8 mouse cellular contexts compared by ENCODE assay signal in genomic region chr1:186433169-186433665, GRCm38 (mm10).
DNase-seq lines count a peak whose midpoint lies in the region; ATAC-seq lines count a peak whose summit lies in the region.

No protein-coding gene starts in this region.

- WGBS in midbrain, embryonic 12.5 days: 81% methylated on average over 7 of the region's 7 CpGs
- WGBS in midbrain, embryonic 16.5 days: 66% methylated on average over 7 of the region's 7 CpGs
- 60% methylated on average over 7 of the region's 7 CpGs for WGBS in hindbrain, embryonic 16.5 days
- 59% methylated on average over 7 of the region's 7 CpGs for WGBS in neural tube, embryonic 15.5 days

- H3K4me2 ChIP-seq in midbrain, embryonic 12.5 days (replicated peaks): no peak overlapping the region
- no peak overlapping the region for H3K4me2 ChIP-seq in midbrain, embryonic 16.5 days (ENCODE audit: low read length)
- no peak overlapping the region for H3K4me2 ChIP-seq in hindbrain, embryonic 16.5 days (ENCODE audit: low read length)
- no peak overlapping the region for H3K4me2 ChIP-seq in neural tube, embryonic 15.5 days

- H3K9me3 ChIP-seq in midbrain, embryonic 12.5 days: no peaks in the 10 kb centered on the region
- H3K9me3 ChIP-seq in midbrain, embryonic 16.5 days (replicated peaks; ENCODE audit: control insufficient read depth, low read length, poor library complexity, severe bottlenecking): no peaks in the 10 kb centered on the region
- no peaks in the 10 kb centered on the region for H3K9me3 ChIP-seq in hindbrain, embryonic 16.5 days (ENCODE audit: control insufficient read depth, low read length)
- H3K9me3 ChIP-seq in neural tube, embryonic 15.5 days (replicated peaks): no peaks in the 10 kb centered on the region

- H3K27ac ChIP-seq in midbrain, embryonic 12.5 days (replicated peaks): no peak overlapping the region
- no peak overlapping the region for H3K27ac ChIP-seq in midbrain, embryonic 16.5 days (ENCODE audit: low read length)
- H3K27ac ChIP-seq in hindbrain, embryonic 16.5 days (ENCODE audit: low read depth, low read length): peak overlapping the region; percentile 9
- 0 out of 2 replicates have a peak overlapping the region, but pooled peaks have one; percentile 10 for H3K27ac ChIP-seq in neural tube, embryonic 15.5 days (replicated peaks)

- no peaks in the 10 kb centered on the region for H3K36me3 ChIP-seq in midbrain, embryonic 12.5 days
- no peaks in the 10 kb centered on the region for H3K36me3 ChIP-seq in midbrain, embryonic 16.5 days (ENCODE audit: control insufficient read depth, insufficient read depth, low read length)
- no peaks in the 10 kb centered on the region for H3K36me3 ChIP-seq in hindbrain, embryonic 16.5 days (ENCODE audit: control insufficient read depth, insufficient read depth, low read length)
- H3K36me3 ChIP-seq in neural tube, embryonic 15.5 days: no peaks in the 10 kb centered on the region

- H3K4me1 ChIP-seq in midbrain, embryonic 12.5 days: peaks cover 22% of the 10 kb centered on the region
- peaks cover 2% of the 10 kb centered on the region; the same call in 1 of the 2 replicates for H3K4me1 ChIP-seq in midbrain, embryonic 16.5 days (ENCODE audit: control insufficient read depth, insufficient read depth, low read length)
- peaks cover 8% of the 10 kb centered on the region; the same call in 1 of the 2 replicates for H3K4me1 ChIP-seq in hindbrain, embryonic 16.5 days (ENCODE audit: control insufficient read depth, insufficient read depth, low read depth, low read length)
- H3K4me1 ChIP-seq in neural tube, embryonic 15.5 days: peaks cover 16% of the 10 kb centered on the region

- intact Hi-C loops in heart, postnatal 25 days (cut with DNase I): no loop called here

- H3K9ac ChIP-seq in midbrain, embryonic 12.5 days (replicated peaks): no peak overlapping the region
- no peak overlapping the region for H3K9ac ChIP-seq in midbrain, embryonic 16.5 days (ENCODE audit: low read depth, low read length)
- H3K9ac ChIP-seq in hindbrain, embryonic 16.5 days (ENCODE audit: low read depth, low read length): no peak overlapping the region
- no peak overlapping the region for H3K9ac ChIP-seq in neural tube, embryonic 15.5 days (replicated peaks)

- DNase-seq in heart, adult 9 months (ENCODE audit: low spot score in 2 of 2): peak; percentile 5 to 13
- no peak for DNase-seq in heart, postnatal 25 days (ENCODE audit: low spot score)
- no peak for DNase-seq in spleen, adult 12 weeks (ENCODE audit: low spot score)

- no peaks in the 10 kb centered on the region for H3K27me3 ChIP-seq in midbrain, embryonic 12.5 days
- H3K27me3 ChIP-seq in midbrain, embryonic 16.5 days (ENCODE audit: control insufficient read depth, insufficient read depth, low read depth, low read length): no peaks in the 10 kb centered on the region
- no peaks in the 10 kb centered on the region for H3K27me3 ChIP-seq in hindbrain, embryonic 16.5 days (replicated peaks; ENCODE audit: control insufficient read depth, insufficient read depth, low read length)
- H3K27me3 ChIP-seq in neural tube, embryonic 15.5 days (replicated peaks): no peaks in the 10 kb centered on the region

- no peak overlapping the region for H3K4me3 ChIP-seq in midbrain, embryonic 12.5 days
- no peak overlapping the region for H3K4me3 ChIP-seq in midbrain, embryonic 16.5 days (ENCODE audit: low read depth, low read length)
- no peak overlapping the region for H3K4me3 ChIP-seq in hindbrain, embryonic 16.5 days (ENCODE audit: low read length)
- H3K4me3 ChIP-seq in neural tube, embryonic 15.5 days (replicated peaks): no peak overlapping the region

- ATAC-seq in midbrain, embryonic 12.5 days (ENCODE audit: low FRiP score, low read depth): 0 out of 2 replicates have a peak, but pooled peaks have one; percentile 44
- ATAC-seq in midbrain, embryonic 16.5 days: no peak
- peak; percentile 93 for ATAC-seq in hindbrain, embryonic 16.5 days
- ATAC-seq in neural tube, embryonic 15.5 days (ENCODE audit: low FRiP score): peak; percentile 66; the same call in 1 of the 2 replicates
- ATAC-seq in megakaryocyte-erythroid progenitor cell, adult 5-6 weeks (replicated peaks; ENCODE audit: low FRiP score, low TSS enrichment, poor library complexity, severe bottlenecking): no peak

Comparison
In these comparisons a context has a peak if more than half of its experiments do, and no peak if none do; other contexts are left out.
1. DNase-seq: peak in heart, adult 9 months (2 of 2); none in heart, postnatal 25 days (single experiment) and spleen, adult 12 weeks (single experiment).
2. ATAC-seq: peak in midbrain, embryonic 12.5 days (single experiment), hindbrain, embryonic 16.5 days (single experiment) and neural tube, embryonic 15.5 days (single experiment); none in midbrain, embryonic 16.5 days (single experiment) and megakaryocyte-erythroid progenitor cell, adult 5-6 weeks (single experiment).
3. H3K27ac ChIP-seq: peak in hindbrain, embryonic 16.5 days (single experiment) and neural tube, embryonic 15.5 days (single experiment); none in midbrain, embryonic 12.5 days (single experiment) and midbrain, embryonic 16.5 days (single experiment).